Comparison of ENCODE assay signal across 8 mouse cellular contexts in genomic region chr13:67194340-67194894, GRCm38 (mm10). TPM values are rescaled to one million over a fixed set of nuclear protein-coding genes. Genes with fewer than 3 reads are reported as not detected.
DNase-seq lines count a peak whose midpoint lies in the region; ATAC-seq lines count a peak whose summit lies in the region.

Zfp455 (plus strand) TSS chr13:67194506.

- ATAC-seq in embryonic facial prominence, embryonic 12.5 days (ENCODE audit: insufficient number of reproducible peaks, insufficient read depth, low FRiP score, low TSS enrichment) = peak; percentile 89
- peak; percentile 91 for ATAC-seq in limb, embryonic 13.5 days (ENCODE audit: low FRiP score, low read depth)
- ATAC-seq in midbrain, embryonic 15.5 days (replicated peaks) = peak; percentile 94

- H3K4me3 ChIP-seq in embryonic facial prominence, embryonic 12.5 days = peak within 1 kb of the TSS; percentile 68
- peak within 1 kb of the TSS; percentile 67 for H3K4me3 ChIP-seq in limb, embryonic 13.5 days
- peak within 1 kb of the TSS; percentile 78 for H3K4me3 ChIP-seq in midbrain, embryonic 15.5 days

- peak within 1 kb of the TSS; percentile 73 for H3K9ac ChIP-seq in embryonic facial prominence, embryonic 12.5 days
- H3K9ac ChIP-seq in limb, embryonic 13.5 days = peak within 1 kb of the TSS; percentile 74
- peak within 1 kb of the TSS; percentile 66 for H3K9ac ChIP-seq in midbrain, embryonic 15.5 days

- no peaks in the 10 kb centered on the region for H3K9me3 ChIP-seq in embryonic facial prominence, embryonic 12.5 days
- H3K9me3 ChIP-seq in limb, embryonic 13.5 days = no peaks in the 10 kb centered on the region
- no peaks in the 10 kb centered on the region for H3K9me3 ChIP-seq in midbrain, embryonic 15.5 days

- H3K4me1 ChIP-seq in embryonic facial prominence, embryonic 12.5 days = no peaks in the 10 kb centered on the region
- peaks cover 4% of the 10 kb centered on the region; the same call in 1 of the 2 replicates for H3K4me1 ChIP-seq in limb, embryonic 13.5 days
- H3K4me1 ChIP-seq in midbrain, embryonic 15.5 days = peaks cover 6% of the 10 kb centered on the region; the same call in 1 of the 2 replicates

- no peaks in the 10 kb centered on the region for H3K36me3 ChIP-seq in embryonic facial prominence, embryonic 12.5 days
- H3K36me3 ChIP-seq in limb, embryonic 13.5 days = no peaks in the 10 kb centered on the region
- H3K36me3 ChIP-seq in midbrain, embryonic 15.5 days (replicated peaks) = no peaks in the 10 kb centered on the region

- DNase-seq in 3T3-L1 (ENCODE audit: low read depth, low spot score) = peak; percentile 84
- DNase-seq in adrenal gland, postnatal 14 days = peak; percentile 59
- DNase-seq in heart, adult 9 months (ENCODE audit: low spot score in 2 of 2) = peak; percentile 76
- DNase-seq in kidney, adult 9 months = peak; percentile 78
- DNase-seq in spleen, postnatal 10 days (ENCODE audit: low spot score in 2 of 2) = peak; percentile 30 to 33

- peak within 1 kb of the TSS; percentile 54 for H3K4me2 ChIP-seq in embryonic facial prominence, embryonic 12.5 days (replicated peaks)
- peak within 1 kb of the TSS; percentile 69 for H3K4me2 ChIP-seq in limb, embryonic 13.5 days (replicated peaks)
- H3K4me2 ChIP-seq in midbrain, embryonic 15.5 days = peak within 1 kb of the TSS; percentile 66

- 2% methylated on average over 13 of the region's 13 CpGs for WGBS in embryonic facial prominence, embryonic 12.5 days
- WGBS in limb, embryonic 13.5 days = 5% methylated on average over 13 of the region's 13 CpGs
- WGBS in midbrain, embryonic 15.5 days = 3% methylated on average over 13 of the region's 13 CpGs

- H3K27me3 ChIP-seq in embryonic facial prominence, embryonic 12.5 days = no peaks in the 10 kb centered on the region
- no peaks in the 10 kb centered on the region for H3K27me3 ChIP-seq in limb, embryonic 13.5 days
- no peaks in the 10 kb centered on the region for H3K27me3 ChIP-seq in midbrain, embryonic 15.5 days (replicated peaks)

- no peak within 1 kb of the TSS for H3K27ac ChIP-seq in embryonic facial prominence, embryonic 12.5 days
- H3K27ac ChIP-seq in limb, embryonic 13.5 days = no peak within 1 kb of the TSS
- peak within 1 kb of the TSS; percentile 77 for H3K27ac ChIP-seq in midbrain, embryonic 15.5 days

RNA-seq across cellular contexts. Expression of gene Zfp455, which starts in this region (rescaled TPM):
- 1.7 and 2.0 TPM in 2 replicates for total RNA-seq in adrenal gland, postnatal 14 days (2021)
- 1.9 and 3.0 TPM in 2 replicates for polyA plus RNA-seq in embryonic facial prominence, embryonic 12.5 days (2016; fragmentation: Nextera tagmentation; extraction: Ambion mirVana)
- polyA plus RNA-seq in limb, embryonic 13.5 days (2015; fragmentation: Nextera tagmentation; extraction: Ambion mirVana) = 2.8 and 3.0 TPM in 2 replicates
- 2.0 and 2.9 TPM in 2 replicates for polyA plus RNA-seq in midbrain, embryonic 15.5 days (2015; fragmentation: Nextera tagmentation; extraction: Ambion mirVana)

Comparison
In these comparisons a context has a peak if more than half of its experiments do, and no peak if none do; other contexts are left out.
1. DNase-seq: peak in every context shown above with its lines; median percentile 84 in 3T3-L1; 78 in kidney, adult 9 months; 76 in heart, adult 9 months; 59 in adrenal gland, postnatal 14 days; 32 in spleen, postnatal 10 days.